Mouse (Mus musculus): ENCODE measurements around the gene Tfeb. TPM values are rescaled to one million over a fixed set of nuclear protein-coding genes. Genes with fewer than 3 reads are reported as not detected.

Tfeb gene
- polyA plus RNA-seq, 1 experiment from 2014 or later = 8.6 TPM

GRCm38 (mm10) chr17:47796968-47797367 is 60.1 kb downstream of the Tfeb start:
- DNase-seq (ENCODE audit: low spot score) = no peak
- Histone ChIP-seq H3K4me2 (ENCODE audit: low read depth, low read length) (no peak overlapping the region), H3K9me3 (ENCODE audit: control insufficient read depth, low read length) (no peaks in the 10 kb centered on the region), H3K36me3 (ENCODE audit: control insufficient read depth, insufficient read depth, low read length) (no peaks in the 10 kb centered on the region), H3K27ac (replicated peaks; ENCODE audit: low read depth, low read length) (no peak overlapping the region), H3K27me3 (replicated peaks; ENCODE audit: control insufficient read depth, insufficient read depth, low read length) (no peaks in the 10 kb centered on the region), H3K4me1 (ENCODE audit: control insufficient read depth, insufficient read depth, low read length) (no peaks in the 10 kb centered on the region), H3K4me3 (ENCODE audit: low read depth, low read length) (no peak overlapping the region), H3K9ac (ENCODE audit: low read depth, low read length) (no peak overlapping the region)
- no peak for ATAC-seq (ENCODE audit: low read depth)
- whole genome bisulfite sequencing = 73% methylated on average over 4 of the region's 4 CpGs

- no peak overlapping the region for H3K9ac ChIP-seq (ENCODE audit: low read depth, low read length)
- DNase-seq (ENCODE audit: low spot score) = no peak
These were observed 60.6 kb downstream of the Tfeb start for GRCm38 (mm10) chr17:47797383-47797782.

GRCm38 (mm10) chr17:47802806-47803205 is 66.0 kb downstream of the Tfeb start:
- ATAC-seq (ENCODE audit: low read depth) (peak; percentile 53; the same call in 1 of the 2 replicates), DNase-seq (ENCODE audit: low spot score) (peak; percentile 78)
- Histone ChIP-seq H3K27me3 (replicated peaks; ENCODE audit: control insufficient read depth, insufficient read depth, low read length) (no peaks in the 10 kb centered on the region), H3K27ac (replicated peaks; ENCODE audit: low read depth, low read length) (peak overlapping the region; percentile 31; the same call in 1 of the 2 replicates), H3K4me3 (ENCODE audit: low read depth, low read length) (no peak overlapping the region), H3K36me3 (ENCODE audit: control insufficient read depth, insufficient read depth, low read length) (no peaks in the 10 kb centered on the region), H3K9ac (ENCODE audit: low read depth, low read length) (no peak overlapping the region), H3K4me2 (ENCODE audit: low read depth, low read length) (no peak overlapping the region), H3K9me3 (ENCODE audit: control insufficient read depth, low read length) (no peaks in the 10 kb centered on the region), H3K4me1 (ENCODE audit: control insufficient read depth, insufficient read depth, low read length) (peaks cover 19% of the 10 kb centered on the region)
- 5% methylated on average over 8 of the region's 8 CpGs for WGBS

More at GRCm38 (mm10) chr17:47797383-47797782, 60.6 kb downstream of the Tfeb start:
- 0 out of 2 replicates have a peak, but pooled peaks cover under 1% of the 10 kb centered on the region for H3K4me1 ChIP-seq (ENCODE audit: control insufficient read depth, insufficient read depth, low read length)
- no peak overlapping the region for H3K27ac ChIP-seq (replicated peaks; ENCODE audit: low read depth, low read length)
- no peaks in the 10 kb centered on the region for H3K9me3 ChIP-seq (ENCODE audit: control insufficient read depth, low read length)
- H3K4me2 ChIP-seq (ENCODE audit: low read depth, low read length) = no peak overlapping the region
- no peaks in the 10 kb centered on the region for H3K27me3 ChIP-seq (replicated peaks; ENCODE audit: control insufficient read depth, insufficient read depth, low read length)
- 75% methylated on average over 9 of the region's 9 CpGs for WGBS
- no peak overlapping the region for H3K4me3 ChIP-seq (ENCODE audit: low read depth, low read length)
- no peak for ATAC-seq (ENCODE audit: low read depth)
- H3K36me3 ChIP-seq (ENCODE audit: control insufficient read depth, insufficient read depth, low read length) = no peaks in the 10 kb centered on the region

GRCm38 (mm10) chr17:47803662-47804061 is 66.8 kb downstream of the Tfeb start:
- H3K4me3 ChIP-seq (ENCODE audit: low read depth, low read length) = no peak overlapping the region
- H3K4me1 ChIP-seq (ENCODE audit: control insufficient read depth, insufficient read depth, low read length) = peaks cover 19% of the 10 kb centered on the region
- H3K36me3 ChIP-seq (ENCODE audit: control insufficient read depth, insufficient read depth, low read length) = no peaks in the 10 kb centered on the region
- H3K4me2 ChIP-seq (ENCODE audit: low read depth, low read length) = no peak overlapping the region
- no peaks in the 10 kb centered on the region for H3K27me3 ChIP-seq (replicated peaks; ENCODE audit: control insufficient read depth, insufficient read depth, low read length)
- 0 out of 2 replicates have a peak overlapping the region, but pooled peaks have one; percentile 3 for H3K27ac ChIP-seq (replicated peaks; ENCODE audit: low read depth, low read length)
- 91% methylated on average over 4 of the region's 4 CpGs for WGBS
- H3K9ac ChIP-seq (ENCODE audit: low read depth, low read length) = no peak overlapping the region
- no peak for ATAC-seq (ENCODE audit: low read depth)
- H3K9me3 ChIP-seq (ENCODE audit: control insufficient read depth, low read length) = no peaks in the 10 kb centered on the region
- no peak for DNase-seq (ENCODE audit: low spot score)

GRCm38 (mm10) chr17:47805047-47805835 is 68.4 kb downstream of the Tfeb start:
- H3K36me3 ChIP-seq (ENCODE audit: control insufficient read depth, insufficient read depth, low read length) = no peaks in the 10 kb centered on the region
- 40% methylated on average over 13 of the region's 13 CpGs for WGBS
- H3K4me1 ChIP-seq (ENCODE audit: control insufficient read depth, insufficient read depth, low read length) = peaks cover 19% of the 10 kb centered on the region
- H3K27me3 ChIP-seq (replicated peaks; ENCODE audit: control insufficient read depth, insufficient read depth, low read length) = no peaks in the 10 kb centered on the region
- H3K27ac ChIP-seq (replicated peaks; ENCODE audit: low read depth, low read length) = 0 out of 2 replicates have a peak overlapping the region, but pooled peaks have one; percentile 55
- no peak overlapping the region for H3K4me2 ChIP-seq (ENCODE audit: low read depth, low read length)
- no peaks in the 10 kb centered on the region for H3K9me3 ChIP-seq (ENCODE audit: control insufficient read depth, low read length)
- no peak overlapping the region for H3K4me3 ChIP-seq (ENCODE audit: low read depth, low read length)
- ATAC-seq (ENCODE audit: low read depth) (no peak), DNase-seq (ENCODE audit: low spot score) (no peak)
- no peak overlapping the region for H3K9ac ChIP-seq (ENCODE audit: low read depth, low read length)

GRCm38 (mm10) chr17:47806230-47806629 is 69.4 kb downstream of the Tfeb start:
- Histone ChIP-seq H3K36me3 (ENCODE audit: control insufficient read depth, insufficient read depth, low read length) (no peaks in the 10 kb centered on the region), H3K9me3 (ENCODE audit: control insufficient read depth, low read length) (no peaks in the 10 kb centered on the region), H3K27me3 (replicated peaks; ENCODE audit: control insufficient read depth, insufficient read depth, low read length) (no peaks in the 10 kb centered on the region), H3K27ac (replicated peaks; ENCODE audit: low read depth, low read length) (peak overlapping the region; percentile 55; the same call in 1 of the 2 replicates), H3K4me3 (ENCODE audit: low read depth, low read length) (no peak overlapping the region), H3K4me1 (ENCODE audit: control insufficient read depth, insufficient read depth, low read length) (peaks cover 19% of the 10 kb centered on the region), H3K9ac (ENCODE audit: low read depth, low read length) (no peak overlapping the region), H3K4me2 (ENCODE audit: low read depth, low read length) (no peak overlapping the region)
- WGBS = 27% methylated on average over 9 of the region's 9 CpGs
- peak; percentile 87 for DNase-seq (ENCODE audit: low spot score)
- no peak for ATAC-seq (ENCODE audit: low read depth)

GRCm38 (mm10) chr17:47811265-47811800 is 74.5 kb downstream of the Tfeb start:
- no peak overlapping the region for H3K4me3 ChIP-seq (ENCODE audit: low read depth, low read length)
- no peak overlapping the region for H3K27ac ChIP-seq (replicated peaks; ENCODE audit: low read depth, low read length)
- DNase-seq (ENCODE audit: low spot score) = no peak
- no peak for ATAC-seq (ENCODE audit: low read depth)
- peaks cover 20% of the 10 kb centered on the region for H3K36me3 ChIP-seq (ENCODE audit: control insufficient read depth, insufficient read depth, low read length)
- no peak overlapping the region for H3K9ac ChIP-seq (ENCODE audit: low read depth, low read length)
- peaks cover 26% of the 10 kb centered on the region for H3K4me1 ChIP-seq (ENCODE audit: control insufficient read depth, insufficient read depth, low read length)
- H3K4me2 ChIP-seq (ENCODE audit: low read depth, low read length) = no peak overlapping the region
- H3K27me3 ChIP-seq (replicated peaks; ENCODE audit: control insufficient read depth, insufficient read depth, low read length) = no peaks in the 10 kb centered on the region
- whole genome bisulfite sequencing = 68% methylated on average over 15 of the region's 15 CpGs
- H3K9me3 ChIP-seq (ENCODE audit: control insufficient read depth, low read length) = no peaks in the 10 kb centered on the region

- no peaks in the 10 kb centered on the region for H3K9me3 ChIP-seq (ENCODE audit: control insufficient read depth, low read length)
- H3K4me1 ChIP-seq (ENCODE audit: control insufficient read depth, insufficient read depth, low read length) = peaks cover 23% of the 10 kb centered on the region
- 87% methylated on average over 5 of the region's 6 CpGs for WGBS
- no peaks in the 10 kb centered on the region for H3K27me3 ChIP-seq (replicated peaks; ENCODE audit: control insufficient read depth, insufficient read depth, low read length)
- H3K9ac ChIP-seq (ENCODE audit: low read depth, low read length) = no peak overlapping the region
- H3K4me3 ChIP-seq (ENCODE audit: low read depth, low read length) = no peak overlapping the region
- H3K36me3 ChIP-seq (ENCODE audit: control insufficient read depth, insufficient read depth, low read length) = peaks cover 26% of the 10 kb centered on the region
- ATAC-seq (ENCODE audit: low read depth) (no peak), DNase-seq (ENCODE audit: low spot score) (no peak)
- no peak overlapping the region for H3K27ac ChIP-seq (replicated peaks; ENCODE audit: low read depth, low read length)
- H3K4me2 ChIP-seq (ENCODE audit: low read depth, low read length) = no peak overlapping the region
These were observed 75.4 kb downstream of the Tfeb start for GRCm38 (mm10) chr17:47812200-47812599.
